Mouse (Mus musculus) neural tube, embryonic 13.5 days (tissue): ENCODE data around the gene Ascl3. TPM values are rescaled to one million over a fixed set of nuclear protein-coding genes. Genes with fewer than 3 reads are reported as not detected.
A peak's percentile ranks its signal among the peaks of the same experiment; 100 is the strongest.

ENCODE experiments used
- ATAC-seq: fragments of 200-750 bp; cut with Nextera tagmentation; 2 replicates; pipeline ENCODE4 v1.8.0; 2017; ENCODE audit warnings: low read depth, mild to moderate bottlenecking, moderate TSS enrichment, moderate library complexity
- H3K27ac ChIP-seq: fragments of 300-500 bp; sonication (generic); replicated peaks from 2 replicates; pipeline ENCODE4 v1.5.1; 2015; ENCODE audit warnings: moderate library complexity, mild to moderate bottlenecking, inconsistent platforms
- H3K27me3 ChIP-seq: fragments of 300-500 bp; sonication (generic); 2 replicates; pipeline ENCODE4 v1.6.1; 2015; ENCODE audit warnings: mild to moderate bottlenecking, inconsistent platforms
- H3K36me3 ChIP-seq: fragments of 300-500 bp; sonication (generic); 2 replicates; pipeline ENCODE4 v1.6.1; 2015; ENCODE audit warnings: mild to moderate bottlenecking, inconsistent platforms
- H3K4me1 ChIP-seq: fragments of 300-500 bp; sonication (generic); replicated peaks from 2 replicates; pipeline ENCODE4 v1.6.1; 2015; ENCODE audit warnings: inconsistent platforms
- H3K4me2 ChIP-seq: fragments of 300-500 bp; sonication (generic); 2 replicates; pipeline ENCODE4 v1.6.1; 2015; ENCODE audit warnings: inconsistent platforms, mild to moderate bottlenecking, moderate library complexity
- H3K4me3 ChIP-seq: fragments of 300-500 bp; sonication (generic); 2 replicates; pipeline ENCODE4 v1.5.1; 2015; ENCODE audit warnings: mild to moderate bottlenecking, inconsistent platforms
- H3K9ac ChIP-seq: fragments of 300-500 bp; sonication (generic); 2 replicates; pipeline ENCODE4 v1.6.1; 2015; ENCODE audit warnings: moderate library complexity, mild to moderate bottlenecking, inconsistent platforms
- H3K9me3 ChIP-seq: fragments of 300-500 bp; sonication (generic); 2 replicates; pipeline ENCODE4 v1.6.1; 2016; ENCODE audit warnings: inconsistent platforms
- WGBS: fragments of 180-500 bp; shearing (Covaris S2); methylation state at CpG from one replicate; pipeline ENCODE4 v1.1.7; 2015; 5-methylcytosine and 5-hydroxymethylcytosine counted together
- polyA plus RNA-seq: library from polyadenylated mRNA; unstranded; fragments of >200 nt; fragmentation: Nextera tagmentation; extraction: Ambion mirVana; gene quantifications from 2 replicates; pipeline ENCODE4 v1.2.1, GENCODE M21; 2015

Ascl3 gene
- polyA plus RNA-seq, 1 experiment from 2014 or later = 0.29 TPM

DNA sequence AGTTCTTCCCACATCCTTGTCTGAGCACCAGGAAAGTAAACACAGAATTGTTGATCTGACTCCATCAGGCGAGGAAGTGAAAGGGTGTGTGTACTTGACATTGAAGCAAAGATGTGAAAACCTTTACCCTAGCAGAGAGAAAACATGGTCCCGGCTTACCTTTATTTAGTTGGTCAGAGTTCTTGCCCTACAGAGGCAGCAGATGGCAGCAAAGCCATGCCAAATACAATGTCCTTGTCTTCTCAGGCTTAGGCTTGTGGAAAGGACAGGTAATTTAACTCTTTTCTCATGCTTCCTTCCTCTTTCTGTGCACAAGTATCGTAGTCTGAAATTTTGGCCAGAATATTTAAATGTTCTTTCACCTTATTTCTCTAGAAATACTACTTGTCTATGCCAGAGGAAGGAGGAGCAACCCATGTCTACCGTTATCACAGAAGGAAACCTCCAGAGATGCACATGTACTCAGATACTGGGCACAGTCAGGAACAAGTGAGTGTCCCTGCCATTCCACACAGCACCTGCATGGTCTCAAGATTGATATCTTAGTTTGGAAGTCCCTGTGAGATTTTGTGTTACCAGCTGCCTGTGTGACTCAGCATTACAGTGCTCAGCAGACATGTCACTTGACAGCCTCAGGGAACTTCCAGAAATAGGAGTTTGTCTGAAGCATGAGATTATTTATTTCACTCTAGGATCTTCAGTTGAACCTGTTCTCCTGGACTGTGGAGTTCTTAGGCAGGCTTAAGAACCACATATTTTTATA is 24.3 kb downstream of the Ascl3 start:
- no peak overlapping the region for H3K4me2 ChIP-seq
- ATAC-seq = no peak
- WGBS = 63% methylated on average over 4 of the region's 4 CpGs
- no peak overlapping the region for H3K4me3 ChIP-seq
- no peak overlapping the region for H3K9ac ChIP-seq
- H3K4me1 ChIP-seq = peaks cover 14% of the 10 kb centered on the region; the same call in 1 of the 2 replicates
- no peaks in the 10 kb centered on the region for H3K9me3 ChIP-seq
- no peaks in the 10 kb centered on the region for H3K27me3 ChIP-seq
- H3K36me3 ChIP-seq = peaks cover 30% of the 10 kb centered on the region
- H3K27ac ChIP-seq = no peak overlapping the region

DNA sequence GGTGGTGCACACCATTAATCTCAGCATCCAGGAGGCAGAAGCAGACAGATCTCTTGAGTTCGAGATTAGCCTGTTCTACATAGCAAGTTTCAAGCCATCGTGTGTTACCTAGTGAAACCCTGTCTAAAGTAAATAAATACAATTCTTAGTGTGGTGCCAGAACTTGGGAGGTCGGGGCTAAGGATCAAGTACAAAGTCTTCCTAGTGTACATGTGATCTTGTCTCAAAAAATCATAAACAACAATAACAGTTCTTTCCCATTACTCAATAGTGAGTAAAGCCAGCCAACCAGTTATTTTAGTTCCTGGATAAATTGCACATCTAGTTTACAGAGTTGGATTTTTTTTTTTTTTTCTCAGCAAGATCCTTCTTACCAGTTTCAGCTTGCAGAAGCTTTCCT is 27.1 kb downstream of the Ascl3 start:
- H3K9me3 ChIP-seq = no peaks in the 10 kb centered on the region
- H3K4me1 ChIP-seq = peaks cover 14% of the 10 kb centered on the region; the same call in 1 of the 2 replicates
- no peaks in the 10 kb centered on the region for H3K27me3 ChIP-seq
- WGBS = 69% methylated on average over 3 of the region's 3 CpGs
- H3K4me2 ChIP-seq = peak overlapping the region; percentile 69
- H3K4me3 ChIP-seq = peak overlapping the region; percentile 53
- H3K27ac ChIP-seq = no peak overlapping the region
- ATAC-seq = no peak
- 0 out of 2 replicates have a peak overlapping the region, but pooled peaks have one; percentile 71 for H3K9ac ChIP-seq
- peaks cover 4% of the 10 kb centered on the region; the same call in 1 of the 2 replicates for H3K36me3 ChIP-seq

DNA sequence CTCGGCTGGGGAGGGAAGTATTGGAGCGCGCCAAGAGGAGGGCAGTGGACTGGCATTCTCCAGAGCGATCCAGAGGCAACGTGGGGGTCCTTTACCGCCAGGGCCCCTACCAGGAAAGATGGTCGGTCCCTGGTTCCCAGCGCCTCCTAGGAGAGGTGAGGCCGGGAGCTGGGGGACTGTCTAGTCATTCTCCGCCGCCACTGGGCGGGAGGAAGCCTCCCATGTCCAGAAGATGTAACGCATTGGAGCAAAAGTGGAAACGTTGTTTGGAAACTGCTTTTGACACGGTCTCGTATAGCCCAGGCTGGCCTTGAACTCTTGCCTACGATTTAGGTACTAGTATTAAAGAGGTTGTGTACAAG is 27.5 kb downstream of the Ascl3 start:
- Histone ChIP-seq H3K4me3 (peak overlapping the region; percentile 53), H3K9me3 (no peaks in the 10 kb centered on the region), H3K27ac (peak overlapping the region; percentile 77), H3K4me2 (peak overlapping the region; percentile 69), H3K27me3 (no peaks in the 10 kb centered on the region), H3K9ac (peak overlapping the region; percentile 71), H3K4me1 (peaks cover 14% of the 10 kb centered on the region; the same call in 1 of the 2 replicates), H3K36me3 (no peaks in the 10 kb centered on the region)
- 2% methylated on average over 17 of the region's 17 CpGs for WGBS
- no peak for ATAC-seq

DNA sequence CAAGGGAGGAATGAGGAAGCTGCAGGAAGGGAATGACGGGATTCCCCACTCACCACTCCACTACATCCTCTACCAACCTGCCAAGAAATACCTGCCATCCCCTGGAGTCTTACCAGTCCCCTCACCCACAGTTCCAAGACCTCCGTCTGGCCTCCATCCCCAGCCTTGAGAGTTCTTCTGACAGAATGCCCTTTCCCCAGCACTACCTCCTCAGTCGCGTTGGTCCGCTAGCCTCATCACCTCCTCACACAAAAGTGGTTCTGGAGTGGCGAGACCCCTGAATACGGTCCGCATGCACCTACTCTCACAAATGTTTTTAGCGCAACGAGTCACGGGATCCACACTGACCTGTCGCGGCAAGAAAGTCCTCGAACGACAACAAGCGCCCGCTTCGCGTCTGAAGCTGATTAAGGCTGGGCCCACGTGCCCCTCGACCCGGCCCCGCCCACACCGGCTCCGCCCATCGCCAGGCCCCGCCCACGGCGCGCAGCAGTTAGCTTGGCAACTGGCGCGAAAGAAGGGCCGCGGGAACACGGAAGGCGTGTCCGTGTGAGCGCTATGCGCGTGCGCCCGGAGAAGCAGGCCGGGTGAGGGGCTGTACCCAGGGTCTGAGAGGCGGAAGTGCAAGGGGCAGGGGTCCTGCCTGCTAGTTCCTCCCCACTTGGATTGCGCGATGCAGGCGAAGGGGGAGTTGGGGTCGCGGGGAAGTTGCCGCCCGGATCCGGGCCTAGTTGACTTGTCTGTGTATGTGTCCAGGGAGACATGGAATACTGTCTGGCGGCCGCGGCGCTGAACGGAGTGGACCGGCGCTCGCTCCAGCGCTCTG is 28.1 kb downstream of the Ascl3 start, which contains the start of the genes St5 and Akip1:
Gene St5, minus strand, starts transcription at position 416 of the 826 bp plus-strand sequence.
Gene Akip1, plus strand, starts transcription at position 501 of the 826 bp plus-strand sequence.
- Histone ChIP-seq H3K27ac (peak within 1 kb of the TSS; percentile 77), H3K4me1 (peaks cover 14% of the 10 kb centered on the region; the same call in 1 of the 2 replicates), H3K4me3 (peak within 1 kb of the TSS; percentile 53), H3K4me2 (peak within 1 kb of the TSS; percentile 69), H3K9me3 (no peaks in the 10 kb centered on the region), H3K36me3 (no peaks in the 10 kb centered on the region), H3K27me3 (no peaks in the 10 kb centered on the region), H3K9ac (peak within 1 kb of the TSS; percentile 71)
- 2% methylated on average over 61 of the region's 61 CpGs for WGBS
- peak; percentile 97 for ATAC-seq

DNA sequence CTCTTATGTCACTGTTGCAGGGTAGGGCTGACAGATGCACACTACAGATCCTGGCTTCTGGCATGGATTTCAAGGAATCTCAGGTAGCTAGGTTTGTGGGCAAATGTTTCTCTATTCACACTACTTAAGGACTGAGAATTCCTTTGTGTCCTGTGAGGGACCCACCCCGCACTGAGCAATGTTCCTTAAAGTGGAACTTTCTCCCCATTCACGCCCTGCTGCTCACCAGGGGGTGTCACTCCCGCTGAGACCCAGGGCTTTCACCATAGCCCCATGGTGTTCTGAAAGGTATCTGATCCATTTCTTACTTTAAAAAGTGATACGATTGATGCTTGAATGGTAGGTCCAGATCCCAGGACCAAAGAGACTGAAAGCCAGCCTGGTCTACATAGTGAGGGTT is 28.8 kb downstream of the Ascl3 start:
- H3K27me3 ChIP-seq = no peaks in the 10 kb centered on the region
- H3K9me3 ChIP-seq = no peaks in the 10 kb centered on the region
- H3K4me2 ChIP-seq = peak overlapping the region; percentile 69
- peaks cover 14% of the 10 kb centered on the region; the same call in 1 of the 2 replicates for H3K4me1 ChIP-seq
- peak overlapping the region; percentile 71; the same call in 1 of the 2 replicates for H3K9ac ChIP-seq
- H3K36me3 ChIP-seq = no peaks in the 10 kb centered on the region
- WGBS = 37% methylated on average over 4 of the region's 4 CpGs
- no peak for ATAC-seq
- H3K27ac ChIP-seq = 0 out of 2 replicates have a peak overlapping the region, but pooled peaks have one; percentile 18
- H3K4me3 ChIP-seq = peak overlapping the region; percentile 53

DNA sequence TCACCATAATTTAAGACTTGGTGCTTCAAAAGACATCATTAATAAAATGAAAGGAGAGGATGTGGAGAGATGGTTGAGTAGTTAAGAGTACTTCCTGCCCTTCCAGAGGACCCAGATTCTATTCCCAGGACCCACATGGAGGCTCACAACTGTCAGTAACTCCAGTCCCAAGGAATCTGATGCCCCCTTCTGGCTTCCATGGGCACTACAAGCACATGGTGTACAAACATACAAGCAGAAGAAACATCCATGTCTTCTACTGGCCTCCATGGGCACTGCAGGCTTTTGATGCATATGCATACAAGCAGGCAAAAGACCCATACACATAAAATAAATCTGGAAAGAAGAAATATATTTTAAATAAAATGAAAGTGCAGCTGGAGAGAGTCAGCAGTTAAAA is 31.3 kb downstream of the Ascl3 start:
- H3K36me3 ChIP-seq = no peaks in the 10 kb centered on the region
- no peak for ATAC-seq
- H3K9ac ChIP-seq = no peak overlapping the region
- no peaks in the 10 kb centered on the region for H3K27me3 ChIP-seq
- no peak overlapping the region for H3K27ac ChIP-seq
- H3K4me1 ChIP-seq = peaks cover 14% of the 10 kb centered on the region; the same call in 1 of the 2 replicates
- H3K9me3 ChIP-seq = no peaks in the 10 kb centered on the region
- H3K4me3 ChIP-seq = no peak overlapping the region
- no peak overlapping the region for H3K4me2 ChIP-seq

DNA sequence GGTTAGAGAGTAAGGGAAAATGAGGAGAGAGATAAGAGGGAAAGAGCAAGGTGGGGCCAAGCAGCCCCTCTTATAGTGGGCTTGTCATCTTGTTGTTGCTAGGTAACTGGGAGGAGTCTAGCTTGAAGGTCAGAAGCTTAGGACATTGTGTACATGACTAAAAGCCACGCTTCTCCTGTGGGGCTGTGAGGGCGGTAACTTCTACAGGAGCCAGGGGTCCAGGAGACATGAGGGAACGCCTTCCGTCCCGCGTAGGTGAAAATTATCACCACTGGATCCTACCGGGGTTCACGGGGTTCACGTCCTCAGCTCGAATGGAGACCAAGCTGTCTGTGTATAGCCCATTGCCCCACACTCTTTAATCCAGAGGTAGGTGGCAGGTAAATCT is 36.2 kb downstream of the Ascl3 start:
- Histone ChIP-seq H3K4me1 (no peaks in the 10 kb centered on the region), H3K4me2 (no peak overlapping the region), H3K9me3 (no peaks in the 10 kb centered on the region), H3K36me3 (no peaks in the 10 kb centered on the region), H3K9ac (no peak overlapping the region), H3K27ac (no peak overlapping the region), H3K4me3 (no peak overlapping the region), H3K27me3 (no peaks in the 10 kb centered on the region)
- WGBS = 92% methylated on average over 10 of the region's 10 CpGs
- no peak for ATAC-seq

DNA sequence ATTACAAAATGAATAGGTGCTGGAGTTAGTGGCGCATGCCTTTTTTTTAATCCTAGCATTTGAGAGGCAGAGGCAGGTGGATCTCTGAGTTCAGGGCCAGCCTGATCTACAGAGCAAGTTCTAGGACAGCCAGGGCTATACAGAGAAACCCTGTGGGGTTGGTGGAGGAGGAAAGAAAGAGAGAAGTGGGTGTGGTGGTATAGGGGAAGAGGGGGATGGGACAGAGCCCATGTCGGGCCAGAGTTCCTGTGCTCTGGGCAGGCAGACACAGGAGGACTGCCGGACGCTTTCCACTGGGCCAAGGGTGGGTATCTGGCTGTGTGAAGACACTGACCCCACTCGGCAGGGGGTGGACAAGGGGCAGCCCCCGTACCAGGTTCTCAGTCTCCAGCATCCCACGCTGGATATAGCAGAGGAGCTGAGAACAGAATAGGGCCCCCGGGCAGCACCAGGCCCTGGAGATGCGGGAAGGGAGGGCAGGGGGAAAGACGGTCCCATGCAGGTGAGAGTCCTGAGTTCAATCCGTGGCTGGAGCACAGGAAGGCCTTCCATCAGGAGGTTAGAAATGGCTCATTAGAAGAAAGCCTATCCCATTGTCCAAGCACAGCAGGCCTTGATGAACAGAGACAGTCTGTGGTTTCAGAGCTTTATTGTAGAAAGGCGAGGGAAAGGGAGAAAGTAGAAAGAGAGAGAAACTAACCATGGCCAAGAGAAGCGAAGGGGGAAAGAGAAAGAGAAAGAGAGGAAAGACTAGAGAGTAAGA is 36.8 kb downstream of the Ascl3 start:
- no peaks in the 10 kb centered on the region for H3K36me3 ChIP-seq
- H3K9ac ChIP-seq = no peak overlapping the region
- WGBS = 80% methylated on average over 13 of the region's 13 CpGs
- no peak overlapping the region for H3K4me2 ChIP-seq
- no peaks in the 10 kb centered on the region for H3K9me3 ChIP-seq
- no peak for ATAC-seq
- H3K4me3 ChIP-seq = no peak overlapping the region
- no peaks in the 10 kb centered on the region for H3K4me1 ChIP-seq
- no peaks in the 10 kb centered on the region for H3K27me3 ChIP-seq
- H3K27ac ChIP-seq = no peak overlapping the region

DNA sequence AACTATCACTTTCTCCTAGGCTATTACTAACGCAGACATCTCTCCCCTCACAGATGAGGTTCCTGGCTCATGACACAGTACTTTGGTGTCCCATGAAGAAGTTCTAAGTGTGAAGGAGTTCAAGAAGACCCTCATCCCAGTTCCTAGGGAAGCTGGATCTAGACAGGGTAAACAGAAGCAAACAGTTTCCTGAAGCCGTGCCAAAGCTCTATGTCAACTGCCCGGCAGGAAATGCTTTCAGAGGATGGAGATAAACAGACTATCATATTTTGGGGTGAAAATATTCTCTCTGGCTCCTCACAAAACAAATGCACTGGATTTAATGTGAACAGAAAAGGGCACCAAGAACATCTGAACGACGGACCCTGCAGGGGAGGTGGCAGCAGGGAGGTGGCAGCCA is 40.6 kb downstream of the Ascl3 start:
- H3K4me1 ChIP-seq = 0 out of 2 replicates have a peak, but pooled peaks cover 4% of the 10 kb centered on the region
- no peaks in the 10 kb centered on the region for H3K36me3 ChIP-seq
- no peak overlapping the region for H3K9ac ChIP-seq
- H3K9me3 ChIP-seq = no peaks in the 10 kb centered on the region
- H3K4me2 ChIP-seq = no peak overlapping the region
- no peak for ATAC-seq
- 87% methylated on average over 5 of the region's 5 CpGs for WGBS
- H3K27ac ChIP-seq = no peak overlapping the region
- no peak overlapping the region for H3K4me3 ChIP-seq
- no peaks in the 10 kb centered on the region for H3K27me3 ChIP-seq

DNA sequence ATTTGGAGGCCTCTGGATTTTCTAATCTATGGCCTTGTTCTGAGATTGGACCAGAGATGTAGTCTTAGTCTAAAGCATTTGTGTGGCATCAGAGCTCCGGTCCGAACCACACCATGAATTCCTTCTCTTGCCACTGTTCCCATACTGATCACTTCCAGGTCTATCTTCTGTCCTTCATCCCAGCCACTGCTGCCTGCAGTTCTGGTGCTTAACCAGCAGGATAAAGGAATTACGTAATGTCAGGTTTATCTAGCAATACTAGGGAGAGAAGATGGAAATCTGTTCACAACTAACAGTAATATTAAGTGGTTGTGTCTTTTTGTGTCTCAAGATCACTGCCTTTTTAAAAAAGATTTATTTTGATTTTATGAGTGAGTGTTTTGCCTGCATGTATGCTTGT is 41.4 kb downstream of the Ascl3 start:
- no peak overlapping the region for H3K27ac ChIP-seq
- no peak for ATAC-seq
- H3K4me2 ChIP-seq = no peak overlapping the region
- H3K9me3 ChIP-seq = no peaks in the 10 kb centered on the region
- H3K4me1 ChIP-seq = 0 out of 2 replicates have a peak, but pooled peaks cover 4% of the 10 kb centered on the region
- H3K27me3 ChIP-seq = no peaks in the 10 kb centered on the region
- H3K36me3 ChIP-seq = no peaks in the 10 kb centered on the region
- WGBS = 90% methylated on average over 3 of the region's 3 CpGs
- no peak overlapping the region for H3K4me3 ChIP-seq
- H3K9ac ChIP-seq = no peak overlapping the region

DNA sequence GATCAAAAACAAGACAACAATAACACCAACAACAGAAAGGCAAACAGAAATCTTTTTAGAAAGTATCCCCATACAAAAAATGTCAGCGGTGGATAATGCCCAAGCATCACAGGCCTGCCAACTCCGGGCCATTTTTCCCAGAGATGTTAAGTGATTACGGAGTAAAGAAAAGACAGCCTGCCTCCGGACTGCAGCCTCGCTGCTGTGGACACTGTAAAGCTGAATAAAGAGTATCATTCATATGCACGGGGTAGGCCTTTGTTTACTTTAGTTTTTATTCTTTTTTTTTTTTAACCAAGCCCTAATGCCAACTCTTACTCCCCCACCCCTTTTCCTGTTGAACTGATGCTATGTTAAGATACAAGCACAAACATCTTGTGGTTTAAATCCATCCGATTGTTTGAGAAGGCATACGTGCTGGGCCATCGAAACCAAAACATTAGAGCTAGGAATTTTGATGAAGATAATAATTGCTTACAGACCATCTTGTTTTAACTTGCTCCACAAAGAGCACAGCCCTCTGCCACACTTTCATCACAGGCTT is 44.9 kb downstream of the Ascl3 start:
- H3K9me3 ChIP-seq = no peaks in the 10 kb centered on the region
- no peak overlapping the region for H3K4me3 ChIP-seq
- H3K4me2 ChIP-seq = no peak overlapping the region
- ATAC-seq = no peak
- H3K36me3 ChIP-seq = no peaks in the 10 kb centered on the region
- WGBS = 59% methylated on average over 9 of the region's 9 CpGs
- no peaks in the 10 kb centered on the region for H3K27me3 ChIP-seq
- no peak overlapping the region for H3K27ac ChIP-seq
- no peak overlapping the region for H3K9ac ChIP-seq
- 0 out of 2 replicates have a peak, but pooled peaks cover 4% of the 10 kb centered on the region for H3K4me1 ChIP-seq
